Mouse (Mus musculus): Measurements from ENCODE around the gene Dtx1. TPM values are rescaled to one million over a fixed set of nuclear protein-coding genes. Genes with fewer than 3 reads are reported as not detected.
A peak's percentile ranks its signal among the peaks of the same experiment; 100 is the strongest.

Gene Dtx1
- polyA plus RNA-seq, 1 experiment from 2014 or later: 1.7 TPM

DNA sequence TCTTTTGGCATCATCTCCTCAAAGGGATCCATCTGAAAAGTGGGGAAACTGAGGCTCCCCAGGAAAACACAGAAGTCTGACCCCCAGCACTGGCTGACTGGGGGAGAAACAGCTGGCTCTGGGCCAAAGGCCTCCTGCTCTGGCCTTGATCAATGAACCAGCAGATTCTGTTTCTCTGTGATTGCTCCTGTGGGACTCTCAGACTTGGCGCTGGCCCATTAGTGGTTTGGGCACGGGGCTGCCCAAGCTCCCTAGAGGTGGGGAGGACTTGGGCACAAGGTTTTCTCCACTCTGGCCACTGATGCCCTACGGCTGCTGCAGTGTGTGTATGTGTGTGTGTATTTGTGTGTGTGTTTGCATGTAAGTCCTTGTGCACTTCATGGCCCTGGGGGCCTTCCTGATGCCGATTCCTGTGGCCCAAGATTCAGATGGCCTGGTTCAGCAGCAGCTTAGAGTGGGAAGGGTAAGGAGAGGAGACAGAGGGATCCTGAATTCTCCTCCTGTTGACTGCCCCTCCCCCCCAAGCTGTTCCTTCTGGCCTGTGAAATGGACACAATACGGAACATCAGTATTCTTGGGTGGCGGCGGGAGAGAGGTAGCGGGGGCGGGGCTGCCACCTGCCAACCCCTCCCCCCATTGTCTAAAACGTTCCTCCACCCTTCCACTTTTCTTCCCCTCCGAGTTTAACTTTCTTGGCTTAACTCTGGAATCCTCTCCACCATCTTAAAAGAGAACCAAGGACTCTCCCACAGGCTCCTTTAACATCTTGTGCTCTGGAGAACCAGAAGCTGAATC lies 10.5 kb downstream of the Dtx1 start:
- Histone ChIP-seq H3K9me3 (replicated peaks) (no peaks in the 10 kb centered on the region), H3K4me1 (peaks cover 15% of the 10 kb centered on the region), H3K4me3 (no peak overlapping the region), H3K27me3 (ENCODE audit: low read depth, poor library complexity, severe bottlenecking) (peaks cover 91% of the 10 kb centered on the region), H3K36me3 (no peaks in the 10 kb centered on the region), H3K27ac (no peak overlapping the region)
- WGBS: 74% methylated on average over 11 of the region's 11 CpGs
- DNase-seq (ENCODE audit: low spot score): no peak

DNA sequence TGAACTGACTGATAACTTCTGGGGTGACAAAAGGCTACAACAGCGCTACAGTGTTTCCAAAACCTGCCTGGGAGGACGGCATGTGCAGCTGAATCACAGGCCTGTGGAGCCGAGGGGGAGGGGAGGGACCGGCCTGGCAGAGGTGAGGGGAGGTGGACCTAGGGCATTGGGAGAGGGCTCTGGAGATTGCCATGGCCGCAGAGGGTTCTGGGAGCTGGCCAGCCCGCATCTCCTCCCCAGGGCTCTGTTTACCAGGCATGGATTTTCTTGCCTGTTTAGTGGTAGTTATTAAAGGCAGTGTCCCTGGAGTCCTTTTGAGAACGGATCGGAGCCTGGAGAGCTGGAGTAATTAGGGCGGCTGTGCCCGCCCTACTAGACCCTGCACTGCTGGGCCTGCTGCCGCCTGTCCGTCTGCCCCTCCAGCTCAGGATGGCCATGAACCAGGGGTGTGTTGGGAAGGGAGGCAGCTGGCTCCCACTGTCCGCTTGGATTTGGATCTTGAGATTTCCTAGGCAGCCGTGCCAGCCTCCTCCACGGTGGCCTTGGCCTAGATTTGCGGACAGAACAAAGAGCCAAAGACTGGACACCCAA lies 12.8 kb downstream of the Dtx1 start:
- Histone ChIP-seq H3K4me3 (no peak overlapping the region), H3K9me3 (replicated peaks) (no peaks in the 10 kb centered on the region), H3K36me3 (no peaks in the 10 kb centered on the region), H3K27me3 (ENCODE audit: low read depth, poor library complexity, severe bottlenecking) (peaks cover 92% of the 10 kb centered on the region), H3K4me1 (peaks cover 24% of the 10 kb centered on the region), H3K27ac (no peak overlapping the region)
- WGBS: 49% methylated on average over 16 of the region's 16 CpGs
- DNase-seq (ENCODE audit: low spot score): no peak

- peaks cover 24% of the 10 kb centered on the region for H3K4me1 ChIP-seq
Measured at GRCm38 (mm10) chr5:120698181-120698580, 13.5 kb downstream of the Dtx1 start.

DNA sequence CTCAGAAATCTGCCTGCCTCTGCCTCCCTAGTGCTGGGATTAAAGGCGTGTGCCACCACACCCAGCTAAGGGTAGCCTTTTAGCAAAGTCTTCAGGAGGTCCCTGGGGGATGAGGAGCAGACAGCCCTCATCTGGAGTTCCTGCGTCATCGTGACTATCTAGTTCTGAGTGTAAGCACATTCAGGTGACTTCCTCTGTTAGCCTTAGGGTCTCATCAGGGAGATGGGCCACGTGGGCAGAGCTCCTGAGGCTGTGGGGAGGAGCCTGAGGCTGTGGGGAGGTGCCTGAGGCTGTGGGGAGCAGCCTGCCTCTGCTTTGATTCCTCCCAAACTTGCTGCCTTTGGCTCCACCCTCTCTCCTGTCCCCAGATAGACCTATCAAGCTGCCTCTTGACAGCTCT lies 14.9 kb downstream of the Dtx1 start:
- no peak for DNase-seq (ENCODE audit: low spot score)
- 60% methylated on average over 4 of the region's 4 CpGs for WGBS
- H3K4me3 ChIP-seq: no peak overlapping the region
- H3K27me3 ChIP-seq (ENCODE audit: low read depth, poor library complexity, severe bottlenecking): peaks cover 100% of the 10 kb centered on the region
- no peaks in the 10 kb centered on the region for H3K9me3 ChIP-seq (replicated peaks)
- H3K4me1 ChIP-seq: peaks cover 24% of the 10 kb centered on the region
- H3K27ac ChIP-seq: no peak overlapping the region
- H3K36me3 ChIP-seq: no peaks in the 10 kb centered on the region

More at GRCm38 (mm10) chr5:120698181-120698580, 13.5 kb downstream of the Dtx1 start:
- Histone ChIP-seq H3K9me3 (replicated peaks) (no peaks in the 10 kb centered on the region), H3K27ac (no peak overlapping the region), H3K27me3 (ENCODE audit: low read depth, poor library complexity, severe bottlenecking) (peaks cover 92% of the 10 kb centered on the region), H3K36me3 (no peaks in the 10 kb centered on the region), H3K4me3 (no peak overlapping the region)
- 67% methylated on average over 3 of the region's 3 CpGs for WGBS
- no peak for DNase-seq (ENCODE audit: low spot score)

DNA sequence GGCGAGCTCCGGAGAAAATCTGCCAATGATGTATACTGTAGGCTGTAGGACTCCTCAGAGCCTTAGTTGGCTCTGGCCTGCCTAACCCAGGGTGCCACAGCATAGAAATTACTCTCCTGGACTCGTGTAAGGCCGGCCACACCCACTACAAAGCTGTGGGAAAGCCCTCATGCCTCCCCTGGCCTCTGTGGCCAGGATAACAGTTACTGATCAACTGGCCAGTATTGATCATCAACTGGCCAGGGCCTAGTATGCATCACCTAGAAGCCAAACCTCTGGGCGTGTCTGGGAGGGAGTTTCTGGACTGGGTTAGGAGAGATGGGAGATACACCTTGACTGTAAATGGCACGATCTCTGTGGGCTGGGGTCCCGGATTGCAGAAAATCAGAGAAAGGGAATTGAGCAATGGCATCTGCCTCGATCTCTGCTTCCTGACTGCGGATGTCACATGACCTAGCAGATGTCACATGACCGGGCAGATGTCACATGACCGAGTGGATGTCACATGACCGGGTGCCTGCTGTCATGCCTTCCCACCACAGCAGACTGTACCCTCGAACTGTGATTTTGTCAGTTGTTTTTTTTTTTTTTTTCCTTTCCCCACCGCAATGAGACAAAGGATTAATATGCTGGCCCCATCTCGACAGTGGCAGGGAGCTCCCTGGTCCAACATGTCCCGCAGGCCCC lies 15.5 kb downstream of the Dtx1 start:
- Histone ChIP-seq H3K4me3 (no peak overlapping the region), H3K27me3 (ENCODE audit: low read depth, poor library complexity, severe bottlenecking) (peaks cover 100% of the 10 kb centered on the region), H3K9me3 (replicated peaks) (no peaks in the 10 kb centered on the region), H3K36me3 (no peaks in the 10 kb centered on the region), H3K4me1 (peaks cover 24% of the 10 kb centered on the region), H3K27ac (no peak overlapping the region)
- no peak for DNase-seq (ENCODE audit: low spot score)
- 75% methylated on average over 16 of the region's 16 CpGs for WGBS

DNA sequence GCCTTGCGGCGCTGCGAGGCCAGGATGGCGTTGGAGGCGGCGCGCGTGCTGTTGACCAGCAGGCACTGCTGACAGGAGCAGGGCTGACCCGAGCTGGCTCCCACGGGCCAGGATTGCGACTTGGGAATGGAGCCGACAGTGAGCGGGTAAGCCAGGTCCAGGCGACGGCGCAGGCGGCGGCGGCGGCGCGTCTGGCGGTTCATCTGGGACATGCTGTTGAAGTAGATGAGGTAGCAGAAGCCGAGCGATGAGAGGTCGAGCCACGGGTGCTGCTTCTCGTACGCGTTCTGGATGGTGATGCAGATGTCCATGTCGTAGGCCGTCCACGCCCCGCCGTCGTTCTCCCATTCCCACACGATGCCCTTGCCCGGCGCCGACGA lies 17.0 kb downstream of the Dtx1 start:
- WGBS: 3% methylated on average over 41 of the region's 41 CpGs
- no peaks in the 10 kb centered on the region for H3K36me3 ChIP-seq
- peaks cover 28% of the 10 kb centered on the region for H3K4me1 ChIP-seq
- peak; percentile 49 for DNase-seq (ENCODE audit: low spot score)
- peaks cover 95% of the 10 kb centered on the region for H3K27me3 ChIP-seq (ENCODE audit: low read depth, poor library complexity, severe bottlenecking)
- H3K4me3 ChIP-seq: peak overlapping the region; percentile 45
- no peaks in the 10 kb centered on the region for H3K9me3 ChIP-seq (replicated peaks)
- H3K27ac ChIP-seq: no peak overlapping the region

DNA sequence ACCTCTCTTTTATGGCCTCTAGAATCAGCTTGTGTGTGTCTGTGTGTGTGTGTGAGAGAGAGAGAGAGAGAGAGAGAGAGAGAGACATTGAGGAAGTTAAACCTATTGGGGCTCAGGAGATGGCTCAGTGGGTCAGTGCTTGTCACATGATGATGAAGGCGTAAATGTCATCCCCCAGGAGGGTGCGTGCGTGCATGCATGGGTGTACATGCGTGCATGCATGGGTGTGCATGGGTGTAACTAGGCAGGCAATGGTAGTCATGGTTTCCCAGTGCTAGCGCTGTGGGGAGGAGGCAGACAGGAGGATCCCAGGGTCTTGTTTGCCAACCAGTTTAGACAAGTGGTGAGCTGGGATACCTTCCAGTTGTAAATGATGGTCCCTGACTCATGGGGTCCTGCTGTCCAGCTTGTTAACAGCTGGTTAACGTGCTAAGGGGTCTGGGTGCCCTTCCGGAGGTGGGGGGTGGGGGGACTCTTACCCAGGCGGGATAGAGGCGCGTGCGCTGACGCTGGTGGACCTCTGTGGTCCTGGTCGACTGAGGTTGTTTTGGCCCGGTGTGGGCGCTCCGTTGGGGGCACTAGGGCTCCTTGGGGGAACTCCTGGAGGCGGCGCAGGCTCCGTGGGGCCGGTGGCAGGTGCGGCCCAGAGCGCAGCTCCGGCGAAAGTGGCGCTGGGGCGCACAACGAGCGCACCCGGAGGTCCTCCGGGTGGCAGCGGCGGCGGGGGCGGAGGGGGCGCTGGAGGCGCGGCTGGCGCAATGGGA lies 17.6 kb downstream of the Dtx1 start:
- WGBS: 11% methylated on average over 38 of the region's 38 CpGs
- peaks cover 90% of the 10 kb centered on the region for H3K27me3 ChIP-seq (ENCODE audit: low read depth, poor library complexity, severe bottlenecking)
- H3K4me1 ChIP-seq: peaks cover 26% of the 10 kb centered on the region
- no peaks in the 10 kb centered on the region for H3K9me3 ChIP-seq (replicated peaks)
- DNase-seq (ENCODE audit: low spot score): no peak
- H3K36me3 ChIP-seq: no peaks in the 10 kb centered on the region
- peak overlapping the region; percentile 45 for H3K4me3 ChIP-seq
- no peak overlapping the region for H3K27ac ChIP-seq

GRCm38 (mm10) chr5:120692034-120692433 lies 19.7 kb downstream of the Dtx1 start:
- no peaks in the 10 kb centered on the region for H3K9me3 ChIP-seq (replicated peaks)
- no peak overlapping the region for H3K27ac ChIP-seq
- H3K36me3 ChIP-seq: no peaks in the 10 kb centered on the region
- 73% methylated on average over 19 of the region's 19 CpGs for WGBS
- no peak overlapping the region for H3K4me3 ChIP-seq
- no peak for DNase-seq (ENCODE audit: low spot score)
- H3K27me3 ChIP-seq (ENCODE audit: low read depth, poor library complexity, severe bottlenecking): peaks cover 74% of the 10 kb centered on the region
- H3K4me1 ChIP-seq: peaks cover 32% of the 10 kb centered on the region

- WGBS: 69% methylated on average over 4 of the region's 4 CpGs
- no peaks in the 10 kb centered on the region for H3K36me3 ChIP-seq
- no peak overlapping the region for H3K27ac ChIP-seq
- H3K9me3 ChIP-seq (replicated peaks): no peaks in the 10 kb centered on the region
- H3K27me3 ChIP-seq (ENCODE audit: low read depth, poor library complexity, severe bottlenecking): peaks cover 73% of the 10 kb centered on the region
- H3K4me1 ChIP-seq: peaks cover 32% of the 10 kb centered on the region
- H3K4me3 ChIP-seq: no peak overlapping the region
- DNase-seq (ENCODE audit: low spot score): no peak
Measured at GRCm38 (mm10) chr5:120690417-120690816, 21.3 kb downstream of the Dtx1 start.

- H3K27me3 ChIP-seq (ENCODE audit: low read depth, poor library complexity, severe bottlenecking): peaks cover 73% of the 10 kb centered on the region
- DNase-seq (ENCODE audit: low spot score): no peak
- WGBS: 27% methylated on average over 4 of the region's 4 CpGs
- no peaks in the 10 kb centered on the region for H3K36me3 ChIP-seq
- peaks cover 22% of the 10 kb centered on the region for H3K4me1 ChIP-seq
- no peaks in the 10 kb centered on the region for H3K9me3 ChIP-seq (replicated peaks)
- H3K27ac ChIP-seq: no peak overlapping the region; the same call in 1 of the 2 replicates
- no peak overlapping the region for H3K4me3 ChIP-seq
Measured at GRCm38 (mm10) chr5:120688434-120688833, 23.3 kb downstream of the Dtx1 start.

GRCm38 (mm10) chr5:120687897-120688296 lies 23.8 kb downstream of the Dtx1 start:
- H3K4me3 ChIP-seq: no peak overlapping the region
- H3K36me3 ChIP-seq: no peaks in the 10 kb centered on the region
- 89% methylated on average over 5 of the region's 5 CpGs for WGBS
- no peaks in the 10 kb centered on the region for H3K9me3 ChIP-seq (replicated peaks)
- peaks cover 24% of the 10 kb centered on the region for H3K4me1 ChIP-seq
- H3K27me3 ChIP-seq (ENCODE audit: low read depth, poor library complexity, severe bottlenecking): peaks cover 73% of the 10 kb centered on the region
- no peak for DNase-seq (ENCODE audit: low spot score)
- H3K27ac ChIP-seq: no peak overlapping the region; the same call in 1 of the 2 replicates

GRCm38 (mm10) chr5:120687484-120687851 lies 24.3 kb downstream of the Dtx1 start:
- DNase-seq (ENCODE audit: low spot score): no peak
- peaks cover 73% of the 10 kb centered on the region for H3K27me3 ChIP-seq (ENCODE audit: low read depth, poor library complexity, severe bottlenecking)

More at GRCm38 (mm10) chr5:120687484-120687851, 24.3 kb downstream of the Dtx1 start:
- Histone ChIP-seq H3K4me1 (peaks cover 28% of the 10 kb centered on the region), H3K36me3 (no peaks in the 10 kb centered on the region), H3K9me3 (replicated peaks) (no peaks in the 10 kb centered on the region), H3K27ac (no peak overlapping the region; the same call in 1 of the 2 replicates), H3K4me3 (no peak overlapping the region)
- 87% methylated on average over 3 of the region's 3 CpGs for WGBS
